Mouse (Mus musculus): ENCODE results near the gene Traf6. TPM values are rescaled to one million over a fixed set of nuclear protein-coding genes. Genes with fewer than 3 reads are reported as not detected.

The Traf6 gene
- 9.8 and 10.5 TPM in 2 replicates for total RNA-seq (2012; rRNA removed)
- total RNA-seq (2014; rRNA removed): 14.0 and 14.6 TPM in 2 replicates
- polyA plus RNA-seq (2012; ENCODE audit: insufficient read length, low read depth): 13.5 and 16.8 TPM in 2 replicates

GRCm38 (mm10) chr2:101678236-101679021 lies at the start of gene Traf6:
Traf6 (plus strand) TSS chr2:101678429.
- Histone ChIP-seq H3K9ac (ENCODE audit: insufficient read depth, low read depth) (peak within 1 kb of the TSS; percentile 77), H3K4me2 (ENCODE audit: insufficient read depth, low read depth, poor library complexity, severe bottlenecking) (peak within 1 kb of the TSS; percentile 79), H3K79me2 (replicated peaks; ENCODE audit: control insufficient read depth, extremely low read depth, insufficient read depth, poor library complexity, severe bottlenecking) (peaks cover 26% of the 10 kb centered on the region), H3K4me3 (replicated peaks in 1 of 3; ENCODE audit: low read depth in 2 of 3, low read length in 2 of 3, poor library complexity in 1 of 3) (peak within 1 kb of the TSS; percentile 66 to 99 (median 87)), H3K36me3 (replicated peaks in 1 of 2; ENCODE audit: control insufficient read depth in 1 of 2, insufficient read depth in 1 of 2, low read length in 1 of 2) (peaks cover 4 to 21% of the 10 kb centered on the region in 2 experiments), H3K27me3 (replicated peaks) (peaks cover 23% of the 10 kb centered on the region), H3K4me1 (ENCODE audit: control insufficient read depth in 1 of 2, insufficient read depth in 2 of 2) (peaks cover 0 to 14% of the 10 kb centered on the region in 2 experiments; a peak in 2 of 4 replicates), H3K9me3 (replicated peaks; ENCODE audit: low read length) (no peaks in the 10 kb centered on the region), H3K27ac (ENCODE audit: insufficient read depth, low read depth) (no peak within 1 kb of the TSS; the same call in 1 of the 2 replicates)
- TF ChIP-seq NRF1 (IDR thresholded peaks at IDR 0.05; ENCODE audit: low read depth, low read length): no peak
- peak; percentile 65; the same call in 1 of the 2 replicates for TF ChIP-seq POLR2AphosphoS2 (IDR thresholded peaks at IDR 0.05; ENCODE audit: low read depth, low read length)
- 0 out of 2 replicates have a peak, but pooled peaks have one; percentile 6 for TF ChIP-seq SMC3 (IDR thresholded peaks at IDR 0.05; ENCODE audit: low read depth, low read length)
- no peak for TF ChIP-seq ZKSCAN1 (IDR thresholded peaks at IDR 0.05; ENCODE audit: borderline replicate concordance, low read depth, low read length)
- no peak for TF ChIP-seq USF2 (conservative IDR thresholded peaks at IDR 0.05; ENCODE audit: low read depth, low read length)
- peak; percentile 83; the same call in 1 of the 2 replicates for TF ChIP-seq NELFE (IDR thresholded peaks at IDR 0.05; ENCODE audit: low read depth, low read length)
- 0 out of 2 replicates have a peak, but pooled peaks have one; percentile 35 for TF ChIP-seq MEF2A (IDR thresholded peaks at IDR 0.05; ENCODE audit: borderline replicate concordance, low read depth, low read length)
- TF ChIP-seq CTCF (conservative IDR thresholded peaks at IDR 0.05 in 1 of 2, IDR thresholded peaks at IDR 0.05 in 1 of 2; ENCODE audit: low read depth in 2 of 2, low read length in 2 of 2): peak in 1 of 2 experiments; percentile 83; a peak in 2 of 4 replicates
- peak; percentile 80; the same call in 1 of the 2 replicates for TF ChIP-seq ZMIZ1 (IDR thresholded peaks at IDR 0.05; ENCODE audit: low read depth, low read length)
- TF ChIP-seq CHD2 (IDR thresholded peaks at IDR 0.05; ENCODE audit: low read length): no peak
- TF ChIP-seq ZC3H11A (IDR thresholded peaks at IDR 0.05; ENCODE audit: low read depth, low read length): no peak
- peak; percentile 87 for TF ChIP-seq TCF12 (IDR thresholded peaks at IDR 0.05; ENCODE audit: low read depth, low read length)
- TF ChIP-seq RAD21 (IDR thresholded peaks at IDR 0.05; ENCODE audit: low read depth, low read length): no peak
- TF ChIP-seq MXI1 (IDR thresholded peaks at IDR 0.05; ENCODE audit: low read depth, low read length): peak; percentile 83
- TF ChIP-seq SIN3A (IDR thresholded peaks at IDR 0.05; ENCODE audit: low read length): peak; percentile 90
- peak; percentile 87 for TF ChIP-seq POLR2A (IDR thresholded peaks at IDR 0.05; ENCODE audit: low read depth, low read length)
- TF ChIP-seq MAFK (IDR thresholded peaks at IDR 0.05; ENCODE audit: insufficient replicate concordance, low read length): no peak
- TF ChIP-seq TBP (conservative IDR thresholded peaks at IDR 0.05; ENCODE audit: low read depth, low read length): no peak
- TF ChIP-seq GABPA (IDR thresholded peaks at IDR 0.05; ENCODE audit: insufficient replicate concordance, low read depth, low read length): peak; percentile 93
- TF ChIP-seq ELF1 (IDR thresholded peaks at IDR 0.05; ENCODE audit: low read depth, low read length): peak; percentile 95
- peak; percentile 57; the same call in 1 of the 2 replicates for TF ChIP-seq IRF4 (IDR thresholded peaks at IDR 0.05; ENCODE audit: low read depth, low read length)
- TF ChIP-seq UBTF (IDR thresholded peaks at IDR 0.05; ENCODE audit: low read depth, low read length): peak; percentile 61; the same call in 1 of the 2 replicates
- peak; percentile 71; the same call in 1 of the 2 replicates for TF ChIP-seq KAT2A (IDR thresholded peaks at IDR 0.05; ENCODE audit: insufficient replicate concordance, low read length)
- peak; percentile 81; the same call in 1 of the 2 replicates for TF ChIP-seq MAZ (IDR thresholded peaks at IDR 0.05; ENCODE audit: low read depth, low read length)
- peak; percentile 86 for TF ChIP-seq HCFC1 (IDR thresholded peaks at IDR 0.05; ENCODE audit: low read depth, low read length)
- dilution Hi-C loops (cut with MboI; ENCODE audit: extremely low pct_ligation_motif_present, extremely low pct_unique_long_range_greater_than_20kb, low sequenced_read_pairs) (no loop called here), in situ Hi-C loops (cut with MboI; ENCODE audit: low pct_ligation_motif_present, low pct_unique_long_range_greater_than_20kb, low sequenced_read_pairs) (no loop called here)
- peak; percentile 79 for DNase-seq (ENCODE audit: extremely low read depth)
